Mouse (Mus musculus) T-helper 2 cell (primary cell): Measurements from ENCODE around the gene Catsper2.

Source experiments
- in situ Hi-C: fragments of 300-600 bp; cut with MboI, MseI; formaldehyde crosslinking; loops from one replicate; pipeline ENCODE4 v1.15.1; 2025; ENCODE audit warnings: high pct_unique_total_duplicates

Catsper2 gene

DNA sequence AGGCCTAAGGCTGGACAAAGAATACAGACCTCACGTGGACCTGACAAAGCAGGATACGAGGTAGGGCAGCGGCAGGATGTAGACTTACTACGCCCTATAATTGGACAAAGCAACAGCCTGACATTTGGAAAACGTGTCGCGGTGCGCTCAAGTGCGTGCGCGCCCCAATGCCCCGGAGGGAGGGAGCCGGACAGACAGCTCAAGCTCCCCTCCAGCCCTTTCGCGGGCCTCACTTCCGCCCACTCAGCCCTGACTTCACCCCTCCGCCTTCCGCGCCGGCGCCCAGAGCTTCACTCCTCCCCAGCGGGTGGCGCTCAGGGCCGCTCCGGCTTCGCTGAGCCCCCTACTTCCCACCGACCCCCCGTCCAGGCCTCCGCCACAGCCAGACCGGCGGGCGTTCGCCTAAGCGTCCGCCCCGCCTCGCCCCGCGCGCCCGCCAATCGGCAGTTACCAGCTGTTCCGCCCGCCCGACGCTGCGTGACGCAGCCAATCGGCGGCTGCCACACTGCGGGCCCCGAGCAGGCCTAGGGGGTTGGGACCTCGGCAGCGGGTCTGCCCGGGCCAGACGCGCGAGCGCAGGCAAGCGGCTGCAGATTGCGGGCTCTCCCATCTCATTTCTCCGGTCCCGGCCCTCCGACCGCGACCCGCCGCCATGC is at the start of gene Catsper2, which contains the start of gene Pdia3:
TSS of gene Catsper2 (minus strand) at position 406 of the 656 bp plus-strand sequence.
TSS of gene Pdia3 (plus strand) at position 389 of the 656 bp plus-strand sequence.
- in situ Hi-C loops: no loop called here

DNA sequence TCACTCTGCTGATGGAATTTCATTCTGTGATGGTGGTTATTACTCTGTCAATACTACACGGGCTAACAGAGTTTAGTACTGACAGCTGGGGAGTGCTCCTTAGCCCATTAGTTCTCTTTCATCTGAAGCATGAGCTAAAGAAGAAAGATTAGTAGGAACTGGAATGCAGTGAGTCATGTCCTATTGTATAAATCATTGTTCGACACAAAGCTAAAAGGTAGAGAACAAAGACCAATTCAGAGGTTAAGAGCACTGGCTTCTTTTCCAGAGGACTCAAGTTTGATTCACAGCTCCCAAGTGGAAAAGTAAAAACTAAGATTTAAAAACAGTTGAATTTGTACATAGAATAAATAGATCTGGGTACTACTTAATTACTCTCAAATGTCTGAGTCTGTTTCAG is 46.5 kb upstream of the Catsper2 start:
- in situ Hi-C loops: no loop called here

DNA sequence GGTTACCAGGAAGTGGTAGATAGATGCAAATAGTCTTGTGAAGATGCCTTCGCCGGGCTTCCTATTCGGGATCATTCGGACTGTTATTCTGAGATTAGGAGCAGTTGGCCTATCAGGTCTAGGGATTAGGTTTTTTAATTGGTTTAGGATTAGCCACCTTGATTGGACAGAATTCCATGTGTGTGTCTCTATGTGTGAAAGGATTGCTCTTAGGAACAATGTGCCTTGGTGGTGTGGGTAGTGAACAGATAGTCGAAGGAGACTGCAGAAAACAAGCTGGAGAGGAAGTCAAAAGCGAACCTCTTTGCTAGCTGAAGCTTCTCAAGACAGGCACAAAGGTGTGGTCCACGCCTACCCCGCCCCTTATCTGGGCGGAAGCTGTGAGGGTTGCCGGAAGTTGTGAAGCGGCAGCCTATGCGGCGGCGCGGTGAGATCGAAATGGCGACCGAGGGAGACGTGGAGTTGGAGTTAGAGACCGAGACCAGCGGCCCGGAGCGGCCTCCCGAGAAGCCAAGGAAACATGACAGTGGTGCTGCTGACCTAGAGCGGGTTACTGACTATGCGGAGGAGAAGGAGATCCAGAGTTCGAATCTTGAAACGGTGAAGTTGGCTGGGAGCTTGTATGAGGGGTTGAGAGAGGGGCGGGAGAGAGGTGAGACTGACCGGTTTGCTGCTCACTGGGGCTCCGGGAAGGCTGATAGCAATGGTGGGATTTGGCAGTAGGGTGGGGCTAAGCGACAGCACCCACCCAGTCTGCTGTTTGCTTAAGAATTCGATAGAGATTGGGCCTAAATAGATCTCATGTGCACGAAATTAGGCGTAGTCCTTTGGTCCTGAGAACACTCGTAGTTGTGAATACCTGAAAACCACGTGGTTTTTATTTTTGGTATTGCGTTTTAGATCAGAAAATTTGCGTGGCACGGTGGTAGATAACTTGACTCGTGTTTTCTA is 43.4 kb upstream of the Catsper2 start, which contains the start of gene Serinc4:
TSS of gene Serinc4 (minus strand) at position 90 of the 951 bp plus-strand sequence.
- in situ Hi-C loops: no loop called here

DNA sequence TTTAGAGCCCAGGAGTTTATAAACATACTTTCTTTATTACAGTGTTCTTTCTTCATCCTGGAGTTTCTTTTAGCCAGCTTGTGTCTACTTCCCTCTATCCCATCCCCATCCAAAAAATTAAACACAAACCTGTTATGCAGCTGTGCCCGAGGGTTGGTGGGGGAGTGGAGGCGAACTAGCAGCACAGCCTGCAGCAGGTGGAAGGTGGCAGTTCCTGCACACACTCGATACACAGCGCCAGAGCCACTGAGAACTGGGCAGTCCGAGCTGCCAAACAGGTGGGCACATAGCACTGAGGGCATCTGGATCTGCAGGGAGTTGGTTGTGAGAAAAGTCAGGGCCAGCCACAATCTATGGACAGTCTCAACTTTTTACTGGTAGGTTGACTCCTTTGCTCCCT is 41.9 kb upstream of the Catsper2 start:
- in situ Hi-C loops: no loop called here

DNA sequence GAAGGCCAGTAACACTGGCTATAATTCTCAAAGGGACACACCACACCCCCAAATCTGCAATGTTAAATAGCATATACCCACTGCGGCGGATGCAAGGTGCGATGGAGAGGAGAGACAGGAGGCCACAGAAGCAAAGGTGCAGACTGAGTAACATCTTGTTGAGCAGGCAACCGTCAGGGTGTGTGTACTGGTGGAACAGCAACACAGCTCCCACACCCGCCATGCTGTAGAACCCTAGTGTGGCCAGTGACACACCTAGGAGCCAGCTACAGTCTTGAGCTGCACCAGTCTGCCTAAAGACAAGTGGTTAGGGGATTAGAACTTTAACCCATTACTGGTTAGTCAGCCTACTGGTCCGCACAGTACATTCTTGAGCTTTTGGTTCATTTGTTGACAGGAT is 40.3 kb upstream of the Catsper2 start:
- in situ Hi-C loops: no loop called here

DNA sequence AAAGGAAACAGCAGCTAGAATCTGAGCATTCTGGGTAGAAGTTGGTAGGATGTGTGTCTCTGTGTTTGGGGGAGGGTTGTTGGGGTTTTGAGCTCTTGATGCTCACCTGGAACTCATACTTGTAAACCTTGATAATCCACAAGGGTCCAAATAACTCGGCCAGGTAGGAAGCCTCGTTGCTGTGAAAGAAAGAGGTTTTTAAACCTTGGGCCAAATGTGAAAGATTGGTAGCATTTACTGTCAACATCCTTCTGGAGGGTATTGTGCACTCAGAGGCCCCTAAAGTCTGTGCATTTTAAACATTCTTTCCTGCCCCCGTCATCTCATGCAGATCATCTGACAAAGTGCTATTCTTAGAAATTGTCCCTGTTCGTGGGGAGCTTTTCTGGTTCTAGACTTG is 39.4 kb upstream of the Catsper2 start, which contains the start of gene Hypk:
TSS of gene Hypk (plus strand) at position 301 of the 400 bp plus-strand sequence.
- in situ Hi-C loops: no loop called here

DNA sequence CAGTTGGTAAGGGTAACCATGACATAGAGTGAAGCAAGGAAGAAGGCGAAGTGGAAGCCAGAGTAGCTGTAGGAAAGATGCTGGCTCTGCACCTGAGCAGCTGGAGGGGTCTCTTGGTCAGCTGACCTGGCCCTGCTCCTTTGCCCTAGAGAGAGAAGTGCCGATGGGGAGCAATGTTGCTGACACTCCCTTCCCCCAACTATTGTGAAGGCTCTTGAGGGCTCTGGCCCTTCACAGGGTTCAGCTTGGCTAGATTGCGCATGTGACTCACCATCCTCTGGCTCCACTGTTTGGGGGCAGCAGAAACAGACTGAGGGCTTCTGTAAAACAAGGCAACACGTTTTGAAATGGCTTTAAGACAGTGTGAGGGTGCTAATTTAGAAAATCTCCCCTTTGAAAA is 38.8 kb upstream of the Catsper2 start:
- in situ Hi-C loops: no loop called here

DNA sequence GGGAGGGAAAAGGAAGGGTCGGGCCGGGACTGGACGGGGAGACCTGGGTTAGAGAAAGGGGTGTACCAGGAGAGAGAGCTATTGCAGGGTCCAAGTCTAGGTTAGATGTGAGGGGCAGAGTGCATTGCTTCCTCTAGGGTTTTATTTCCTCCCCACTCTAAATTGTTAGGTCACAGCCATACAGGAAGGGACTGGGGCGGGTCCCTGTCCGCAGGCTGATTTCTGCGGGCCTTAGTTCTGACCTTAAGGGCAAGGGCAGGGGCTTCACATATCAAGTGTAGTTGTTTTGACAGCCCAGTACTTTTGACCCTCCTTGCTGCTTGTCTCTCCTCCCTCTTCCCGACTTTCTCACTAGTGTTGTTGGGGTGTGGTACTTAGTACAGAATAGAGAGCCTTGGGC is 36.5 kb upstream of the Catsper2 start:
- in situ Hi-C loops: no loop called here

DNA sequence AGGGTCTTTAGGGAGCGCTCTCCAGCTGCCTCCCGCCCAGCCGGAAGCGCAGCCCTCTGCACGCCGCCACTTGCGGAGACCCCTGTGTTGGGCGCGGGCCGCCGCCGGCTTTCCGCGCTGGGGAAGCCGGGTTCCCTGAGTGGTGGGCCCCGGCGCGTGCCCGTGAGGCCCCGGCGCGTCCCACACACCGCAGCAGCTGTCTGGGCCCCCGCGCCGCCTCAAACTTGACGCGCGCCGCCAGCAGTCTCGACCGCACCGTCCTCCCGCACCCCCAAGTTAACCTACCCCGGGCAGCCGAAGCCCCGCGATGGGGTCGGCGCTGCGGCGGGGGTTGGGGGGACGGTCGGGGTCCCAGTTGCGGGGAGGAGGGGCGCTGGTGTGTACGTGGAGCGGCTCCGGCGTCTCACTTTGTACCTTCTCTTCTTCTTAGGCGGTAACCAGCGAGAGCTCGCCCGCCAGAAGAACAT is 36.0 kb upstream of the Catsper2 start:
- in situ Hi-C loops: no loop called here

DNA sequence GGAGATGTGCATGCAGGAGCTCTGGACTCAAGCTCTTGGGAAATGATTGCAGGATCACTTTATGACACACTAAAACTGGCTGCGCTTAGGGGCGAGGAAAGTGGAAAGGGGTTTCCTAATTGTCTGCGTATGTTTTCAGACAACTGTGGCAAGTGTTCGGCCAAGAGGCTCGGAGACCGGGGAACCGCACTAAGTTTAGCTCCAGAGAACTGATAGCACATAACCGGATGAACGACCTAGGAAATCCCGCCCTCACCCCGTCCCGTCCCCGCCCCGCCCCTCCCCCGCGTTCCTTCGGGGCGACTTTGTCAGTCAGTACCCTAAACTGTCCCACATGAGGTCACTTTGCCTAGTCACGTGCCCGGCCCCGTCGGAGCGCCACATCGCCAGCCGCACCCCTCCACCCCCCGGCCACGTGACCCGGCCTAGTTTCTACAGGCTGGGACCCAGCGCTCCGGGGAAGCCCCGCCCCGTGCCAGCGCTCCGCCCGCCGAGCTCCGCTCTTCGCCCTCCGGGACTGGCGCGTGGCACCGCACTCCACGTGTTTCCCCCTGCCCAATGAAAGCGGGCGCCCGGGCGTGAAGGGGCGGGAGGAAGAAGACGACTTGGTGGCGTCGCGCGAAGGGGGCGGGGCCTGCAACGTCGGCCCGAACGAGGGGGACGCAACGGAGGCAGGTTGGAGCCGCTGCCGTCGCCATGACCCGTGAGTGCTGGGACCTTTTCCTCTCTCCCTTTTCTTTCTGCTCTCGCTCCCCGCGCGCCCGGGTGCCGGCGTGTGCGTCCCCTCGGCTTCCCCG is 35.3 kb upstream of the Catsper2 start, which contains the start of gene Serf2:
TSS of gene Serf2 (plus strand) at position 457 of the 797 bp plus-strand sequence.
- in situ Hi-C loops: no loop called here

DNA sequence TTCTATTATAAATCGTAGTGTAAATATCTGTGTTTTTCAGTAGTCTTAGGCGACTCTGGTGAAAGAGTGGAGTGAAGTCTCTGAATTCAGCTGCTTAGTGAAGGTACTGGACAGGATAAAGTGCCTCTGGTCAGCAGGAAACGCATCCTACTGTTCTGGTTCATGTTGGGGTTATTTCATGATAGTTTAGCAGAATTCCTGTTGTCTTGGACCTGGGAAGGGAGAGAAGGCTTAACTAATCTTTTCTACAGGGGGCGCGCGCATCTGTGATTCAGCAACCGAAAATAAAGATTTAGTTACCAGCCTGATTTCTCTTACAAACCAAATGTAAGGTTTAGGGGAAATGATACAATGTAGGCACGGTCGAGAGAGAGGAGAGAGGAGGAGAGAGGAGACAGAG is 34.5 kb upstream of the Catsper2 start:
- in situ Hi-C loops: no loop called here

DNA sequence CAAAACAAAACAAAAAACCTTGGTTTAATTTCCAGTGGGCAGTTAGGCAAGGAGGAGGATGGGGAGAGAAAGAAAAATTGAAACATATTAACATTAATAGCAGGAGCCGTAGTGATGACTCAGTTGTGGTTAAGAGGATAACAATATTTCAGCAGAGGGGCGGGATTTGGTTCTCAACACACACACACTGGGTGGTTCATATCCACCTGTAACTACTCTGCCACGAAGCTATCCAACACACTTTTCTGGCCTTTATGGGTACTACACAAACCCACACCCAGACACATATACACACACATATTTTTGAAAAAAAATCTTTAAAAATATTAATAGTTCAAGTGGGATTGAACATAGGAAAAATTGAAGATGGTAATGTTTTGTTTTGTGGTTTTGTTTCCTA is 33.4 kb upstream of the Catsper2 start:
- in situ Hi-C loops: no loop called here

DNA sequence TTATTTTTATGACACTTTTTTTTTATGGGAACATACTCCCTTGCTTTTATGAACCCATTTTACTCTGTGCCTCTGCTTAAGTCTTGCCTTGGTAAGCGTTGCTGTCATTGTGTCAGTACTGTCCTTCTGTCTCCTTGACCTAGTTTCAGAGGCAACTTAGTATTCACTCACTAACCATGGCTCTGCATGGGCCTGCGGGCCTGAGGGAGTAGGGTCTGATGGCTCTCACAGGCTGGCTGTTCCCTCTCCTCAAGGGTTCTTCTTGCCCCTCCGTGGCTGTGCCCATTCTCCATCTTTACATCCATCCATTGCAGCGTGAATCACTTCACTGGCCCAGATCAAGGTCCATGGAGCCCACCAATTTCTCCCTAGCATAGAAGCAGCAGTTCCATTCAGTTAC is 32.9 kb upstream of the Catsper2 start:
- in situ Hi-C loops: no loop called here

DNA sequence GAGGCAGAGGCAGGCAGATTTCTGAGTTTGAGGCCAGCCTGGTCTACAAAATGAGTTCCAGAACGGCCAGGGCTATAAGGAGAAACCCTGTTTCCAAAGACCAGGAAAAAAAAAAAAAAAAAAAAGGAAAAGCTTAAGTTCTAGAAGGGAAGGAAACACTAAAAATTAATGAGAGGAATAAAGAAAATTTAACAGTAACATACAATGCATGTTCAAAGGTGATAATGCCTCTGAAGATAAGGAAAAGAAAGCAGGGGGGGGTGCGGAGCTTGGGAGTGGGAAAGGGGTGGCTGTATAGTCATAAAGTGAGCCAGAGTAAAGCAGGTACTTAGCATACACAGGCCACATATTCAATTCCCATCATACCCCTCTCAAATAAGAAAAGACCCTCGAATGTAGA is 31.5 kb upstream of the Catsper2 start:
- in situ Hi-C loops: no loop called here

DNA sequence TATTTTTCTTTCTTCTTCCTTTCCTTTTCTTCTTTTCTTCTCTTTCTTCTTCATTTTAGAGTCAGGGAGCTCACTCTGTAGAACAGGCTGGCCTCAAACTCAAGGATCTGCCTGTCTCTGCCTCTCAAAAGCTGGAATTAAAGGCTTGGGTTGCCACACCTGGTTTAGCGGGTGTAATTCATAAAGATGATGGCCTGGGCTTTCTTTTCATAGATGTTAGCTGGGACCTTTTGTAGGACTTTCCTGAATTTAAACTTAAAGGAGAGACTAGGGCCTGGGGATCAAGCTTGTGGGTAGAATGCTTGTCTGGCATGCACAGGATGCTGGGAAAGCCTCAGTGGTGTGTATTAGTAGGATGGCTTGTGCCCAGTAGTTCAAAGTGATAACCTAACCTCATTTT is 30.6 kb upstream of the Catsper2 start, which contains the start of gene Ell3:
TSS of gene Ell3 (minus strand) at position 101 of the 400 bp plus-strand sequence.
- in situ Hi-C loops: no loop called here

DNA sequence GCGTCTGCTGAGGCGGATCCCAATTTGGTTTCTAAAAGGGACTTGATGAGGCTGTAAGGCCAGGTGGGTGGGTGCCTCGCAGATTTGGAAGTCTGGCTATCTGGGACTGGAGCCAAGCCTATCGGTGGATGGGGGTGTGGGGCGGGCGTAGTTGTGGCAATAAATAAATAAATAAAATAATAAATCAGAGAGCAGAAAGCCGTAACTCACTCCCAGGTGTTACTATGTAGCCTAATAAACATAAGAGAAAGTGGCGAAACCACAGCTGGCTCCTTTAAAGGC is 29.4 kb upstream of the Catsper2 start:
- in situ Hi-C loops: no loop called here

DNA sequence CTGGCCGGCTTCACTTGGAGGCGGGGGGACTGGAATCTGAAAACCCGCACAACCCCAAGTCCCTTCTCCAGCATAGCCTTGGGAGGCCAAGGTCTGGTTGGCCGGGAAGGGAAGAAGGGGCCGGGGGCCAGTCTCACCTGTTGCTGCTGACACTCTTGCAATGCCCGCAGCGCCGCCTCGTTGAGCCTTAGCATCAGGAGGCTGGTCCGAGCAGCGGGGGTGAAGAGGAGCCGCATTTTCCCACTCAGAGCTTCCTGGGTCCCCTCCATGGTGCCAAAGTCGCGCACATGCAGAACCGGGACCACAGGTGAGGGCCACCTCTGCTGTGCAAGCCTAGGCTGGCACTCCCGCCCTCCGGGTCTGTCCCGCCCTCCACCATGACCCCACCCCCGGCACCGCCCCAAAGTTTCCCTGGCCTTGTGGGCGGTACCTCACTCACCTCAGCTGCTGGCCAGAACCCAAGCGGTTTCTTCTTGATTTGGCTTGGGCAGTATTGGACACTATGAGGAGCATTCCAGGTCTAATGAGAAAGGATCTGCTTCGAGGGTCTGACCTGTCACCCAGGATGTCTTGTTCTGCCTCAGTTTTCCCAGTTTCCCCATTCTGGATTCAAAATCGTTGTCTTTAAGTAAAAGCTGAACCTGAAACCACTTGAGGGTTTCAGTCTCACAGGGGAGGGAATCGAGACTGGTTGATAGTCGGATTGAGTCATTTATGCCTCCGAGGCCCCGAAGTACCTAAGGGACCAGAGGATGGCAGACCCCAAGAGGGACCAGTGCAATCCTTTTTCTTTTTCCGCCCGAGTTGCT is 28.9 kb upstream of the Catsper2 start:
- in situ Hi-C loops: no loop called here

DNA sequence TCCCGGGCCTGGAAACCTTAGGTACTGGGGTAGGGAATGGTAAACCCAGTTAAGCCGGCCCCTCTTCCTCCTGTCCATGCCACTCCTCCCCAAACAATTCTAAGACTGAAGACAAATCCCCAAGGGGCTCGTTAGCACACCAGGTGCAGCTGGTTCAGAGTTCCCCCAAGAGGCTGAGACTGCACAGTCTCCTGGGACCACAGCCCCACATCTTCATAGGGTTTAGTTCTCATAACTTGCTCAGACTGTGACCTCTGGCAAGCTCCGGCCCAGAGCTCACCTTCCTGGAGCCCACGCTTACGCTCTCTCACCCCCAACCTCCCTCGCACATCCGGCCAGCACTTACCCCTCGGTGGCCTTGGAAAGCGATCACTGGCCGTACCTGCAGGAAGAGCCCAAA is 28.2 kb upstream of the Catsper2 start:
- in situ Hi-C loops: no loop called here

DNA sequence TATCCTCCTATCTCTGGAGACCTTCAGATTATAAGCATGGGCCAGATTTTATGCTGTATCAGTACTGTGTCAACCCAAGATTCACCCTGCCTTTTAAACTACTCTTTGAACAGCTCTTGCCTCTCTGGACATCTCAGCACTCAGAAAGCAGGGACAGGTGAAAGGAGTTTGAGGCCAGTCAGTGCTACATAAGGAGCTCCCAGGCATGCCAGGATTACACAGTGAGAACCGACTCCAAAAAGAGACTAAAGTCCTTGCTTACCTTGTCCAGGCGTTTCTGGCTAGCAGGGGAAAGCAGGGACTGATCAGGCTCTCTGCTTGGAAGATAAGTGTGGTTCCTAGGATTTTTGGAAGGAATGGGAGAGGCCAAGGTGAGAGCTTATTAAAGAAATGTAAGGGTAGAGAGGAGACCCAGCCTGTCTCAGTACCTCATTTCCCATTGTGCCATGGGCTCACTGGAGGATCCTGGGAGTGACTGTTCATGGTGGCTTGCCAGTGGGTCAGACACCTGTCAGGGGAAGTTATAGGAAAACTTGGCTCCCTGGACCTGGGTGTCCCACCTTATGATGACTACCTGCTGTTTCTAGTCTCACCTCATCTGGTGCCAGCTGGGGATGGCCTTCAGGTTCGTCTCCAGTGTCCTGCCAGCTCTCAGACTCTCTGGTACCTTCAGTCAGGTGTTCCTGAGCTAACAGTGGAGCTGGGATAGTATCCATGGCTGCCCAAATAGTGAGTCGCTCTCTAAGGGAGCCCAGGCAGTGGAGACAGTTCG is 27.4 kb upstream of the Catsper2 start:
- in situ Hi-C loops: no loop called here

DNA sequence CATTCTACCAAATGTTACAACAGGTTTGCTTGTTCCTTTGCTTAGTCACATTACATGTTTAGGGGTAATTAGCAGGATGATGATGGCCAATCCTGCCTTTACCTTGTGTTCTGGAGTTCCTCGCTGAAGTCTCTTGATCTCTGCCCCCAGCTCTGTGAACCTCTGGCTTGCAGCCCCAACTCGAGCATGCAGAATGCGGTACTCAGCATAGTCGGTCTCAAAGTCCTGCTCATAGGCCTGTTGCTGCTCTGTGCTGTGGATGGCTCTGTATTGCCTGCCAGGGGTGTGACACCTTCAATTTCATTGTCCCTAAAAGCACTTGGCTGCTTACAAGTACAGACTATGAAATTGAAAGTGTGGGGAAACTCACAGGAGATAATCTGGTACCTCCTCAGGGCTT is 26.2 kb upstream of the Catsper2 start:
- in situ Hi-C loops: loop anchor here (10.0 kb wide), 1 partner anchor 455 kb away; no protein-coding TSS in a partner anchor
